Mouse (Mus musculus) retina, adult 2 months (tissue): Measurements from ENCODE around the gene Uvrag.

Experiments used
- DNase-seq: peaks from one replicate; pipeline ENCODE4 v3.0.0-alpha.2; 2012; ENCODE audit warnings: low read depth, low spot score

Uvrag gene

DNA sequence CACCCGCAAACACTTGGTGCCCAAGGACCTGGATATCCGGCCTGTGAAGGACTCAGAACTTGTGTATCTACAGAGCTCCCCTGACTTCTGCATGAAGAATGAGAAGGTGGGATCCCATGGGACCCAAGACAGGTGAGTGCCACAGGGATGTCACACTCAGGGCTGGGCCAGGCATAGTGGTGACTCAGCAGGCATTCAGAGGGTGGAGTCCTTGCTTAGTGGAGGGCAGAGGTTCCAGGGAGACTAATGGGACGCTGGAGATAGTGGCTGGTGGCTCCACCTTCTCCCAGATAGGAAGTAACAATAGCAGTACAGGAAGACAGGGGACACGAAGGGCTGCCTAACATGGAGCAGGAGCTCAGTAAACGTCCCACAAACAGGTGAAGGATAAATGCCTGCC lies 290.6 kb downstream of the Uvrag start:
- no peak for DNase-seq

DNA sequence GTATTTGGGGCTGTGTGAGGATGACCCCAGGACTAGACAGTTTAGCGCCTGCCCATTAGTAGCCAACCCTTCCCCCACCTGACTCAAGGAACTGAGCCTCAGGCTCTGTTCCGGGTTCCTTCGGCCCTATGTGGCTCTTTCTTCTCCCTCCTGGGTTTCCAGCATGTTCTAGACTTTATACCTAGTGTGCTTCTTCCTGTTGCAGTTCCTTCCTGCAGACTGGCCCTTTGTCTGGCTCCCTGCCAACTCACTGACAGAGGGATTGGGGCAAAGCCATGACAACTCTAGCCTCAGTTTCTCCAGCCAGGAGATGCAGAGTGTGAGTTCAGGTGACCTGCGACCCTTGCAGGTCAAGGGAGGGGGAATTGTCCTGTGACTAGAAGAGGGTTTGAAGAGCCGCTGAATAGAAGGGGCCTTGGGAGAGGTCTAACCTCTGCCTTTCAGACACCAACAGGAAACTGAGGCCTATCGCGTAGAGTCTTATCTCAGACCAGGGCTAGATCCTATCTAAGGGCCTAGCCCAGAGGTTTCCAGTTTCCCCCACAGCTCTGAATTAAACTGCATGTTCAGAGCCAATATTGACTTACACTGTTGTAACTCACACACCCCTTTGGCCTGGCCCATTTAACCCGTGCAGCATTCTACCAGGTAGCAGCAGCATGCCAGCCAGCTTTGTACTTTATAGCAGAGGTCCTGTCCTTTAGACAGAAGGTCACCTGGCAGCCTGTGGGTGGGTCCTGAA lies 291.9 kb downstream of the Uvrag start:
- no peak for DNase-seq

DNA sequence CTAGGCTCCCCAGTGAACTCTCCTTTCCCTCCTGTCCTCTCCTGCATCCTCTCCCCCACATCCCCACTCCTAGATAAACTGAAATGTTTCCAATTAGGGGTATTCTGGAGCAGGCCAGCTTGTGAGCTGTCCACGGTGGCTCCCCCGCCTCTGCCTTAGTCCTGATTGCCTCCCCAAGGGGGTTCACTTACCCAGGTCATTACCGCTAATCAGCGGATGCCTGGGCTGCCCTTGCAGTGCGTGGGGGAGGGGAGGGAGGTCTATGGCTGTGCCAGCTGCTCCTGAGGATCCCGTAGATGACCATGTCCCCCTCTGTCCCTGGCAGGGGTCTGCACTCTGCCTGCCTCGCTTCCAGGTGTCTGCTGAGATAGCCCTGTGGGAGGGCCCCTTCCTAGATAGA lies 297.3 kb downstream of the Uvrag start:
- DNase-seq, result no peak

DNA sequence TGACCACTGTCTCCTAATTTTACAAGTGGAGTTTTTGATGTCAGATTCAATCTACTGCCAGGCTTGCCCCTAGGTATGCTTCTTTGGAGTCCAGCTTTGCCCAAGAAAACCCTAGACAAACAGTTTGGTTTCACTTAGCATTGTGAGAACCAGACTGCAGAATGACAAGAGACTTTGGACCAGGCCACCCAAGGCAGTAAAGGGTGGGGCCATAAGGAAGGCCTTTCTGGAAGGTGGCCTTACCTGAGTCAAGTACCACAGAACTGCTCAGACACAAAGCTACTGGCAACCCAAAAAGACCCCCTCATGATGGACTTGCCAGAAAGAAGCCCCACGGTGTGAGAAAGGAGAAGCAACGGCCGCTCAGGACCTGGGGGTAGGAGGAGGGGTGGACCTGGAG lies 297.9 kb downstream of the Uvrag start:
- DNase-seq, result no peak

DNA sequence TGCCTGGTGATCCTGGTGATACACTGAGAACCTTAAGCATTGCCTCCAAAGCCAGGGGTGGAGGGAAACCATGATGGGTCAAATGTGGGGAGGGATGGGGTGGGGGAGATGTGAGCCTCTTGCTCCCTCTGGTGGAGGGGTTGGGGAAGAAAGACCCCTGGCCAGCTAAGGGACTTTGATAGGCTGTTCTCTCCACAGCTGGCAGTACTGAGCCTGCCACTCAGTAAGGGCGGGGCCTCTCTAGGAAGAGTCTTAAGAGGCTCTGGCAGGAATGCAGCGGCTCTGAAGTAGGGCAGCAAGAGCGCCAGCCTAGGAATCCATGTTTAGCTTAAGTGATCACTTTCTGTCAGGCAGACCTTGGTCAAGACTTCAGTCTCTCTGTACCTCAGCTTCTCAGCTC lies 299.1 kb downstream of the Uvrag start:
- DNase-seq, result no peak

DNA sequence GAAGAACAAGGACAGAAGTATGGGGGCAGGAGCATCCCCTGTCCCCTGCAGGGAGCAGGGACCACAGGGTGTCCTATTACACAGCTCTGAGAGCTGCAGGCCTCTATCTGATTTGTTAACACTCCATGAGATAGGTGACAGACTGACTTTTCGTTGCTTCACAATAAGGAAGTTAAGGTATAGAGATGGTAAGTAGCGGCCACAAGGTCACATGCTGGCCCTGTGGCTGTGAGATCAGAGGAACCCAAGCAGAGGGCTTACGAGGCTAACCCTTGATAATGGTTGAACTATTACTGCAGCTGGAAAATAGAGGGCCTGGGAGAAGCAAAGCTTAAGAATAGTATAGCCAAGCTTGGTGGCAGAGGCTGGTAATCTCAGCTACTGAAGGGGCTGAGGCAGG lies 300.2 kb downstream of the Uvrag start:
- no peak for DNase-seq

DNA sequence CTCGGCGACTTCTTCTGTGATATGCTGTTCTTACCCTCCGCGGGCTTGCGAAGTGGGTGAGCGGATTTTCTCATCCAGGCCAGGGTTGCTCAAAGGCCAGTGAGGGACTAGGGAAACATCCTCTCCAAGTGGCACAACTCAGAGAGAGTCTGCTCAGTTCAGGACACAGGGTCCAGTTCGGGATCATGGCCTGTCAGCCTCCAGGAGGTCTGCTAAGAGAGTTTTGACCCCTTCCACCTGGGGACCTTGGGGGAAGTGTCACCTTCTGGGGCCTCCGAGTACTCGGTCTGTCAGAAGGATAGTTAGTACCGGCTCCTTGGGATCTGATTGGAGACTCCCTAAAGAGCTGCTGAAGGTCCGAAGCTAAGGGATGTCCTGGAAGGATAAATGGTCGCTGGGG lies 301.6 kb downstream of the Uvrag start:
- DNase-seq, result no peak

DNA sequence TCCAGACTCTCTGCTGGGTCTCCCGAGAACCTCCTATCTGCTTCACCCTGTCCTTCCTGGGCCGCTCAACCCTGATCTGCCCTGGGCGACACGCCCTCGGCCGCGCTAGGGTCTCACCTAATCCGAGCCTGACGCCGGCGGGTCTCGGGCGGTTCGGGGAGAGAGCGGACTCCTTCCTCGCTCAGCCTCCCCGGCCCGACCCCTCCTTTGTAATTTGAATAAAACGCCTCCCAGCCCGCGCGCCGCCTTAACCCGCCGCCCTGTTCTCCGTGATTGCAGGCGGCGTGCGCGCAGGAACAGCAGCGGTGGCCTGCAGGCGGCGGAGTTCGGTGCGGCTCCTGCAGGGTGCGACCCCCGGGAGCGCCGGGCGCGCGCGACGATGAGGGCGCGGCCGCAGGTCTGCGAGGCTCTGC lies 302.2 kb downstream of the Uvrag start:
- DNase-seq, result no peak

DNA sequence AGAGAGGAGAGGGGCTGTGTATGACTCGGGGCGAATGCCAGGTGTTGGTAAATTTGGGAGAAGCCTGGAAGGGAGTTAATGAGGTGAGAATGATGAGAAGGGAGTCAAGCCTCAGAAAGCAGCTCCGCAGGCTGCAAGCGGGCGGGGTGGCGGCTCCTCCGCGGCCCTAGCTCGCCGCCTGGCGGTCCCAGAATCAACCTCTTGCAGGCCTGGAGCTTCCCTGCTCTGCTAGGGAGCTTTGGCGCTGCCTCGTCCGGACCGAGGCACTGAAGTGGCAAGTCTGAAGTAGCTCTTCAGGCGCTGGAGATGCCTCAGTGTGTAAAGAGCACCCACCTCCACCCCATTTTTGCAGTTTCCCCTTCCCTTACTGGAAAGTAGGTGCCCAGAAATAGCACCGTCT lies 303.0 kb downstream of the Uvrag start:
- peak; percentile 41 for DNase-seq

DNA sequence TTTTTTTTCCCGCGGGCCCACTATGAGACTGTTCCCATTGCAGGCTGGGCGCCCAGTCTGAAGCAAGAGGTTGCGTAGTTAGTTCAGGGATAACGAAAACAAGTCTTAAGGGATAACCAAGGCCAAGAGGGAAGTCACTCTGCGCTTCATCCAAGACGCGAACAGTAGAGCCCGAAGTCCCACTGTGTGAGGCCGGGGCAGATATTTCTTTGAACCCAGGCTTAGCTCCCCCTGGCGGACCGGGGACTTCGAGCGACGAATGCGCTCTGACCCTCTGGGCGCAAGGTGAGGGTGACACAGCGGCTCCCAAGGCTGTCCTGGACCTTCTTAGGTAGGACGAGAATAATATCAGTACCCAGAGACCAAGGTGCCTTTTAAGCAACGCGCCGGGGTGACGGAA lies 304.3 kb downstream of the Uvrag start:
- DNase-seq, result no peak

DNA sequence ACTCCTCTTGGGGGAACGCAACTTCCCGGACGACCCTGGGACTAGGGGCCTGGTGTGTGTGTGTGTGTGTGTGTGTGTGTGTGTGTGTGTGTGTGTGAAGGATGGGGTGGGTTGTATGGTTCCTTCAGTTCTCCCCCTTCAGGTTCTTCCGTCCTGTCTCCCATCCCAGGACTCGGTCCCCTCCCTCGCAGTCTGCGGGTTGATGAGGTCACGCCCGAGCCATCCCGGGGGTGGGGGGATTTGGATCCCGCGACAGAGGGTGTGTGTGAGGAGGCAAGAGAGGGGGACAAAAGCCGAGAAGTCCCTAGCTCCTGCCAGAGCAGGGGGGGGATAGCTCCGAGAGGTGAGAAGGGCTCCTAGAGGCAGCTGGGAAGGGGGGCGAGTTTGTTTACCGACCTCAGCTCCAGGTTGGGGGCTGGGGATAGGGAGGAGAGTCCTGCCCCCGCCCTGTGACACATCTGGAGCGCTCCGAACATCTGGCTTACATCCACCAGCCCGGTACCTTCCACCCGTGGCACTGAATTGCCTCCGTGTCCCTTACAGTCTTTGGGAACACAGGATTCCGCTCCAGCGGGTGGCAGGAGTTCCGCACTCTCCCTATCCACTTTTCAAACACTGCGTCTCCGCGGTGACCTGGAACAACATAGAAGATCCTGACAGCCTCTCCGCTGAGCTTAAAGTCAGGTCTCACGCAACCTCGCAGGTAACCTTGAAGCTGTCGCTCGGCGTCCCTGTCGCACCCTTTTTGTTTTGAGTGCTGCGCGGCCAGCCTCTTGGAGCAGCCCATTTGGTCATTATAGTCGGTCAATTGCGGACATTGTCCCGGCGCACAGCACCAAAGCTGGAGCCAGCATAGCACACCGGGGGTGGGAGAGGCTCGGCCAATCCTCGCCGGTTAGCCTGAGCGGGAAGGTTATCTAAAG lies 305.2 kb downstream of the Uvrag start:
- DNase-seq, result no peak
